Mouse (Mus musculus) left cerebral cortex, adult 9 months (tissue): Measurements from ENCODE around the gene Sapcd1.
A peak's percentile ranks its signal among the peaks of the same experiment; 100 is the strongest.
"Not testable (repeated sequence)": the region's sequence is repeated elsewhere in the genome, so short reads cannot be mapped to it uniquely, and the experiment has no call there.

Source experiments
- DNase-seq, 2 experiments: peaks; one replicate each; pipeline ENCODE4 v3.0.0; 2022; ENCODE audit warnings: low spot score in 2 of 2

Sapcd1 gene

DNA sequence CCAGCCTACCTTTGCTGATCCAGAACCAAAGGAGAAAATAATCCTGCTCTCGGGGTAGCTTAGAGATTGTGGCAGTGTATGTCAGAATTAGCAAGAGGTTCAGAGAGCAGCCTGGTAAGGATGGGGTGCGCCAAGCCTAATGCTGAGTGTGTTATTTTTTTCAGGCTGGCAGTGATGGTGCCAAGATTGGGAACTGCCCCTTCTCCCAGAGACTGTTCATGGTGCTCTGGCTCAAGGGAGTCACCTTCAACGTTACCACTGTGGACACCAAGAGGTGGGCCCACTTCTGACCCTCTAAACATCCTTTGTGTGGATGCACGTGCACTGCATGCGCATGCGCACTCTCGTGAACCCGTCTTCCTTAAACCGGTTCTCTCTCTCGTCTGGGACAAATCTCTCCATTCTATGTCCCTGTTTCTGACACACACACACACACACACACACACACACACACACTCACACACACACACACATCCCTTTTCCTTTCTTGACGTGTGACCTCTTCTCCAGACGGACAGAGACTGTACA lies 24.5 kb upstream of the Sapcd1 start:
- DNase-seq, result no peak

DNA sequence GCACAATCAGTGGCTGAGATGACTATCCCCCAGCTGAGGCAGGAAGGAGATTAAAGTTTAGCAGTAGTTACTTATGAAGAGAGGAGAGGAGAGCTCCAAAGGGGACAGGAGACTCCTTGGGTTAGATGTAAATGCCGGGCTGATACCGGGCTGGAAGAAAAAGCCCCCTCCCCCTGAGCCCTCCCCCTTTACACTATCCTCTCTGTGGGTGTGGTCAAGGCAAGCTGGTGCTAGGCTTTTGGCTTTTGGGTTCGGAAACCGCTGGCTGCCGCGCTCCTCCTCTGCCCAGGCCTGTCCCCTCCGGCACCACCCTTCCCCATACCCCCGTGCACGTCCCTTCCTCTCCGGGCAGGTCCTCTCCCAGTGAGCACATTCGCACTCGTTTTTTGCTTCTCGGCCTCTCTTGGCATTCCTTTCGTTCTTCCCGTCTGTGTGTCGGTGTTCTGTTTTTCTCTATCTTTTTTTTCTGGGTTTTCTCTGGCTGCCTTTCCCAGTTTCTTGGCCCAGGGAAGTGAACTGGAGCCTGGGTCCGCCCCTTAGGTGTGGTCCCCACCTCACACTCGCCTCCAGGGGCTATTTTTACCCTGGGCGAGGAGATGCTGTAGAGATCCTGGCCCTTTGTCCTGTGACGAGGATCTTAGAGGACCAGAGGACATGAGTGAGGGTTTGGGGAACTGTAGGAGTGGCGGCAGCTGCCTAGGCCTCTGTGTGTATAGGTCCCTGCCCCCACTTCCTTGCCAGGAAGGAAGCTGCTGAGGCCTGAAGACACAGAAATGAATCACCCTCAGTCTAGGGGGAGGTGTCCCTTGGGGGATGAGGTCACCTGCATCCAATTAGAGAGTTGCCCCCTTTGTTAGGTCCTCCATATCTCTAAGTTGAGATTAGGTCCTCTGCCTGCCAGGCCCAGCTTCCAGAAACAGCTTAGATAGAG lies 23.6 kb upstream of the Sapcd1 start:
- no peak for DNase-seq

DNA sequence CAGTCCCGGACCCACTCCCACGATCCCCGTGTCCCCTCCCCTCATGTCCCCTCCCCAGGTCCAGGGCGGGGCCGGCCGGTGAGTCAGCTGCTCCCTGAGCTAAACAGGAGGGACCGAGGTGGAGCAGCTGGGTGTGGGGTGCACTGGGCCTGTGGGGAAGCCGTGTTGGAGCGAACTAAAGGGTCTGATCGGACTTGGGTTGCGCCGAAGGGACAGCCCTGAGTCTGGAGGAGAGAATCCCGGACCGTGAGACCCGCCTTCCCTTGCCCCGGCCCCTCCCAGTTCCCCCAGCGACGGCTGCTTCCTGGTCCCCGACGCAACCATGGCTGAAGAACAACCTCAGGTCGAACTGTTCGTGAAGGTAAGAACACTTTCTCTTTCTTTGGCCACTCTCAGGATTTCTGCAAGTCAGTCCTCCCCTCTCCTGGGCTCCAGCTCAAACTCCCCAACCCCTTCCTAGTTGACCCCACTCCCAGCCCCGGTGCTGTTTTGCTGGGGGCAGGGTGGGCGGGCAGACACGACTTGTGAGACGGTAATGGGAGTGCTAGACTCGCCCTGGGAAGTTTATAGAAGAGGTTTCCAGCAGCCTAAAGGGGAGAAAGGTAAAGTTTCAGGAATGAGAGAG lies 22.4 kb upstream of the Sapcd1 start:
- no peak for DNase-seq

DNA sequence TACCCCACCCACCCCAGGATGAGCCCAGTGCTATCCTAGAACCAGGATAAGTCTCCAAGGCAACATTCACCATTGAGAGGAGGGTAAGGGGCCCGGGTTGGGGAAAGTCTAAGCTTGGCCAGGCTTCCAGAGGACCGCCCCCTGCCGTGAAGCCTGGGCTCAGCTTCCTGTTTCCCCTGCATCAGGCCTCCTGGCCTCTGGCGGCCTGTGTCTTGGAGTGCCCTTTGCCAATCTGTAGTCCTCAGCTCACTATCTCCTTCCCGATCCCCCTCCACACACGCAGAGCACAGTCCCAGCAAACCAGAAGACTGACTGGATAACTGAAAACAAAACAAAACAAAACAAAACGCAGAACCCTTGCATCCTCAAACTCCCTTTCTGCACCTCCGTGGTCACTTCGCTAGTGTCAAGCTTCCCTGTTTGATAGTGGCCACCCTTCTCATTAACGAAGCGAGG lies 21.8 kb upstream of the Sapcd1 start, which contains the start of gene Clic1:
Gene Clic1, plus strand, starts transcription at position 406 of the 456 bp plus-strand sequence.
- no peak for DNase-seq

DNA sequence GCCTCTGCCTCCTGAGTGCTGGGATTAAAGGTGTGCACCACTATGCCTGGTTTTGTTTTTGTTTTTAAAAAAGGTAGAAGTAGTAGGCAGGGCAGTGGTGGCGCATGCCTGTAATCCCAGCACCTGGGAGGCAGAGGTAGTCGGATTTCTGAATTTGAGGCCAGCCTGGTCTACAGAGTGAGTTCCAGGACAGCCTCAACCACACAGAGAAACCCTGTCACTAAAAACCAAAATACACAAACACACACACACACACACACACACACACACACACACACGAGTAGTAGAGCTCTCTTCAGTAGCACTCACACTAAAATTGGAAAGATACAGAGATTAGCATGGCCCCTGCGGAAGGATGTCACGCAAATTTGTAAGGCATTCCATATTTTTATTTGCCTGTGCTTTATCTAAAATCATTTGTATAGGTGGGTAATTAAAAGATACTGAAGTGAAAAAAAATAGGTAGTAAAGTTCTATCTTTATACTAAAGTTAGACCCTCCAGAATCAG lies 21.2 kb upstream of the Sapcd1 start:
- no peak for DNase-seq

- DNase-seq, result no peak
Measured at GRCm38 (mm10) chr17:35048149-35048931, 20.5 kb upstream of the Sapcd1 start.

GRCm38 (mm10) chr17:35047688-35048087 lies 19.9 kb upstream of the Sapcd1 start:
- no peak for DNase-seq

- DNase-seq, result peak; percentile 88 to 96
Measured at GRCm38 (mm10) chr17:35046681-35047455, 19.1 kb upstream of the Sapcd1 start, which contains the start of gene Msh5. Gene Msh5 (minus strand): TSS chr17:35046745.

GRCm38 (mm10) chr17:35045807-35046680 lies 18.2 kb upstream of the Sapcd1 start:
- no peak for DNase-seq

- no peak for DNase-seq
Measured at GRCm38 (mm10) chr17:35044904-35045806, 17.3 kb upstream of the Sapcd1 start.

GRCm38 (mm10) chr17:35043794-35044193 lies 16.0 kb upstream of the Sapcd1 start:
- DNase-seq, result no peak

DNA sequence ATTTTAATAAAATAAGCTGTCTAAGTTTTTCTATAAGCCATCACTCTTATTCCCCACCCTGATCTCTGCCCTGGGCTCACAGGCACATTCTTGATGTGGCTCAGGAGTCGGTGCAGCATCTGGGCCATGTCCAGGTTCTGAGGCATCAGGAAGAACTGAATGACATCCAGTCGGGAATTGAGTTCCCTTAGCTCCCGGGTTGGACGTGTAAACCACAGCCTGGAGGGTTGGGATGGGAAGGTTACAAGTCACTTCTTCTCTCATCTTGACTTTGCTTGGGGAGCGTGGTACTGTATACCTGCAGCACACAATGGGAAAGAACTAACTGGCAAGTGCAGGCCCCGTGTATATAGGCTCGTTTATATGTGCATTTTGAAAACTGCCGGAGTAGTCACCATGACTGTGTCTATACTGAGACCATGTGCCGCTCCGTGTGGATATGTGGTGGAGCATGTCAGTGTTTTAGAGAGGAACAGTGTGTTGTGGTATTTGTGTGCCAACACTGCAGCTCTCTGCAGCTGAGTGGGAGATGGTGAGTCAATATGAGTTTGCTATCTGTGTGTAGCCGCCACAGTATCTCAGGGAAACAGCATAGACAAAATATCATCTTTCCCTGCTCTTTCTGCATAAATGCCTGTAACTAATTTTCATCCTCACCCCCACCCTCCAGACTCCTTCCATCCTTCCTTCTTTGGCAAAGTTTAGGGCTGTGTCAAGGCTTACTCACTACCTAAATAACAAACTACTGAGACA lies 11.5 kb upstream of the Sapcd1 start:
- peak in 1 of 2 experiments; percentile 46 for DNase-seq

DNA sequence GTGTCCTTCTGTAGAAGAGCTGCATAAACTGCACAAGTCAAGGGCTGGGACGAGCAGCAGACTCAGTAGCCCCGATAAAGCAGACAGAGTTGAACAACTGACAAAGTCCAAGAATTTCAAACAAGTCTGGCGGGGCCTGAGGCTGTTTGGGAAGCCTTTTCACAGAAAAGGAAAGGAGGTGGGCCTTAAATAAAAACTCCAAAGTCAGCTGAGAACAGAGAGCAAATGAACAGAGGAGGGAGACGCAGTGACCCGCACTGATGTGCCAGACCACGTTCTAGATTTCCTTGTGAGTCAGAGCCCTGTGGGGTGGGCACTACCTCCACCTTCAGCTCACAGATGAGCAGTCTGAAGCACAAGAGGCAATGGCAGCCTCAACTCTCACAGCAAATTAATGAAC lies 7.1 kb upstream of the Sapcd1 start:
- DNase-seq, result no peak

GRCm38 (mm10) chr17:35033703-35034102 lies 5.9 kb upstream of the Sapcd1 start:
- not testable (repeated sequence) for DNase-seq

DNA sequence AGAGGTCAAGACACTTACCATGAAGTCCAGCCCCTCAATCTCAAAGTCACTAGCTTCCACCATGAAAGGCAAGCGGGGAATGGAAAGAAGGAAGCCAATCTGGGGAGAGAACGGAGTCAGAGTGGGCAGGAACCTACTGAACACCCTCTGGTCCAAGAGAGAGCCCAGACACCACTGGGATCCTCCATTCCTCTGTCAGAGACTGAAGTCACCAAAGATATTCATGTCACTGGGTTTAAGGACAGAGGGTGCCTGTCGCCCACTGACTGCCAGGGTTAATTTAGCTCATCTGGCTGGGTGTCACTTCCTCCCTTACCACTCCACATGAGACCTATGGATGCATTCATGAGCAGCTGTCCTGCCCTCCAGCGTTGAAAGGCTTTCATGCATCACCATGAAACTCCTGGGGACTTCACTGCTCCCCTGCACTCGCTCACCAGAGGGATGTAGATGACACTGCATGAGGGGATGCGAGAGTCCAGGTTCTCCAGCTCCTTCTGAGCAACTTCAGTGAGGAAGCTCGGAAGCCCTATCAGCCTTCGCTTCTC lies 4.6 kb upstream of the Sapcd1 start:
- no peak for DNase-seq

DNA sequence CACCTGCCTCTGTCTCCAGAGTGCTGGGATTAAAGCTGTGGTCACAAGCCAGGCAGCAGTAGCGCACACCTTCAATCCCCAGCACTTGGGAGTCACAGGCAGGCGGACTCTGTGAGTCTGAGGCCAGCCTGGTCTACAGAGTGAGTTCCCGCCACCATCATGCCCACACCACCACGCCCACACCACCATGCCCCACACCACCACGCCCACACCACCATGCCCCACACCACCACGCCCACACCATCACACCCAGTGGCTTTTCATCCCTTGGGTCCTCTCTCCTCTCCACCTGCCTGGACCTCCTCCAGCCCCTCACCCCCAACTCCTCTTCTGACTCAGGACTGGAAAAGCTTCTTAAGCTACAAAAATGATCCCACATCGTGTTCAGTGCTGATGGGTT lies 4.1 kb upstream of the Sapcd1 start:
- no peak for DNase-seq

DNA sequence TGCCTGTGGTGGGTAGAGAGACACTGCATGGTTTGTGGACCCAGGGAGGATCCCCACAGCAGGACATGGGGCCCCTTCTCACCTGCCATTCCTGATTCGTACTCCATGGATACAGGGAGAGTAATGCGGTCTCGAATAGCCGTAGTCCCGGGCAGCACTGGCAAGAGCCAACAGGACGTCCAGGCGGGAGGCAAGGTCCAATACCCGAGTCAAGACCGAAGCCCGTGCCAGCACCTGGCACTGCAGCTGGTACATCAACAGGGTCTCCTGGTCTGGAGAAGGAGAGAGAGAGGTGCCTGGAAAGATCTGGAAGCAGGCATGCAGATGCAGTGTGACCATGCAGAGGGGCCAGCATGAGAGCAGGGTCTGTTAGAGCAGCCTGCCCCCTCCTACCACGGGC lies 3.5 kb upstream of the Sapcd1 start:
- DNase-seq, result no peak
